Mouse (Mus musculus) 416B (cell line): ENCODE measurements around the gene Glis3.

Source experiments
- DNase-seq: peaks from one replicate; pipeline ENCODE4 v3.0.0; 2011; ENCODE audit warnings: low read depth

Glis3 gene

GRCm38 (mm10) chr19:28655166-28655565 is 24.7 kb downstream of the Glis3 start:
- no peak for DNase-seq

DNA sequence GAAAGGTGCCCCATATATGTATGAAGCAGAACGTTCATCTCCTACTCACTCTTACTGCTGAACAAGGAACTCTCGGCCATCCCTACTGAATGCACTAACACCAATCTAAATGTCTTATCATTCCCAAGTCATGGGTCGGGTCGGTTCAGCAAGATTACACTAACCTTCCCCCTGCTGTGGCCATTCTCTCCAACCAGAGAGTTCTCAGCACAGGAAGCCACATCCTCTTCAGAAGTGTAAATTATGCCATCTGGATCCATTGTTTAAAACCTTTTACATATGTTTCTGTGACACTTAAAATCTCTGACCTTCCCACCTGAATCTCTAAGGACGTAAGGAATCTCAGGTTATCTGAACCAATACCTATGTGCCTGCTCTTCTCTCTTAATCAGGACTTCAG is 29.0 kb downstream of the Glis3 start:
- no peak for DNase-seq

- no peak for DNase-seq
These were observed 30.4 kb downstream of the Glis3 start for GRCm38 (mm10) chr19:28649489-28649888.

- no peak for DNase-seq
These were observed 31.0 kb downstream of the Glis3 start for GRCm38 (mm10) chr19:28648881-28649280.

DNA sequence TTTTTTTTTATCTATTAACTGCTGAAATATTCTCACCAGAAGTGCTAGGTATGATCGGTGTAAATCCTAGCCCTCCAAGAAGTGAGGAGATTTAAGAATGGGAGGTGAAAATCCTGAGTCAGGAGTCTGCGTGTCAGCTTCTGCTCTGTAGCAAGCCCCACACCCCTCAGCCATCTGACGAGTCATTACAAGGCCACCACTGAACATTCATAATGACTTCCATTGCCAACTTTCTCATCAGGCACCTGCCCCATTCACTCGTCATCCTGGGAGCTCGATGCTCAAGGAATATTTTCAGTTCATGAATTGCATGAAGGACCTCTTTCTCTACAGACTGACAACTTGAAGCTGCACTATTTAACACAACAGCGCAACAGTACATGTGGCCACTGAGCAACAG is 32.5 kb downstream of the Glis3 start:
- no peak for DNase-seq

DNA sequence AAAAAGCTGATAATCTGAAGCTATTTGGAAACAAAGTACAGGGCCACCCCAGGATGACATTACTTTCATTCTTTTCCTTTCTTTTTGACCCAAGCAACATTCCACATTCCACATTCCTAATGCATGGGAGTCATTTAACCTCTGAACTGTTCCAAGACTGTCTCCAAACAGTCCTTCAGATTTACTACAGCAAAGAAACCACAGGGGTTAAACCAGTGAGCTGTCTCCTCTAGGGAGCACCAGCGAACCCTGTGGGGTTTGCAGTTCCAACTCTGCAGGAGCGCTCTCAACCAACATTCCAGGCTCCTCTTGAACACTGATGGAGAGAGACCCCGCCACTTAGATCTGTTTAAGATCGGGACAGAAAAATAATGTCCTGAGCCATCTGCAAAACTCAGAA is 33.6 kb downstream of the Glis3 start:
- DNase-seq, result no peak

GRCm38 (mm10) chr19:28640861-28641381 is 39.0 kb downstream of the Glis3 start:
- DNase-seq, result peak; percentile 11

- no peak for DNase-seq
These were observed 43.8 kb downstream of the Glis3 start for GRCm38 (mm10) chr19:28635991-28636553.

DNA sequence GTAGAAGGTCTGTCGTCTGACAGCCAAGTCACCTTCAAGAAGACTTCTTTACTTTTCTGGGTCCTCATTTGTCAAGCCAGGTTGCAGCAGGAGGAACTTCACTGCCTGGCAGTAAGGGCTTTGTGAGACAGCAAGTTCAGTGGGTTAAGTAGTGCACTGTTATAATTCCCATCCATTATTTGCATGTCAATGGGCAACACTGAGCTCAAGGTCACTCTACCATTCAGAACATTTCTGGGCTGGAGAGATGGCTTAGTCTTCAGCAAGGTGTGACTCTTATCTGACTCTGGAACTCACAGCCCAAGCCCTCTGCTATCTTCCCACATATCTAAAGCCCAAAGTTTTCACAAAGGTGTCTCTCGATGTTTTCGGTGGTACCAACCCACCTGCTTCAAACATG is 44.9 kb downstream of the Glis3 start:
- DNase-seq, result no peak

DNA sequence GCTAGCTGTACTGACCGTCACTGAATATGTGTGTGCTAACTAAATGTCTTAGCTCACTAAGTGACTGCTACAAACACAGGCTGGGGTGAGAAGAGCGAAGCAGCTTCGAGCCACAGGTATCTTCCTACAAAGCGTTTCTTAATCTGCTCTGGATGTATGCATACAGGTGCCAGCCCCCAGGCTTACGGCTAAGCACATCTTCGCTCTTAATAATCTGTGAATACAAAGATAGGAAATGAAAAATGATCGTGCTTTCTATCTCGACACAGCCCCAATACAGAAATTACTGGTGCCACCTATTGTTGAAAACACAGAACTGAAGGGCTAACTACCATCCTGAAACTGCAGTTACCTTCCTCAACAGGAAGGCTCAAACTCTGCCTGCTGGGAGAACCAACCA is 51.5 kb downstream of the Glis3 start:
- peak; percentile 39 for DNase-seq

DNA sequence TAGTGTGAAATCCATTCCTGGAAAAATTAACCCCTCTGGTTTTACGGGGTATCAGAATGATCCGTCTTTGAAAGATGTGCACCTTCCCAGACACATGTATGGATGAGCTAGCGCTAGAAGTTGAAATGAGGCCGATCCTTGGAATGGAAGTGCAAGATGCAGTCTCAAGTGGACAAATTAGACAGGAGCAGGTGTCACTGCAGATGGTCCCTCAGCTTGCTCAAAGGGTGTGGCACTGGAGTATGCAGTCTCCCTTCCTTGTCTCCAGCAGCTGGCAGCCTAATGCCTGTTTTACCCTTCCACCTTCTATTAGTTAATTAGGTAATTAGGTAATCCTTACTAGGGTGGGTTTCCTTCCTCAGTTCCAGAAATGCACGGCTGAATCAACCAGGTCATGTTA is 53.7 kb downstream of the Glis3 start:
- no peak for DNase-seq

DNA sequence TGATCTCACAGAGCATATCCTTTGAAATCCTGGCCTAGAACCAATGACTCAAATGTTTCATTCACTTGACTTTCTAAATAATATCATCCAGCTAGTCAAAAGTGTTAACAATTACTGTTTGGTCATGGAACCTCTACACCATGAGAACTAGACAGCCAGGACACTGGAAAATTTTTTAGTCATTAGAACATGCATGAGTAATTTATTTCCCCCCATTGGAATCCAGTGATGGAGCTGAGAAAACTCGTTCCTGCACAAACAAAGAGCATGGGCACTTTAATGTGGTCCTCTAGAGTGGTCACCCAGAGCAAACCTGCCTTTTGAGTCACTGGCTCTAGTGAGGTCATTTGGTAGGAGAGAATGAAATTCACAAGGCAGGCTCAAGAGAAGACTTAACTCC is 55.3 kb downstream of the Glis3 start:
- DNase-seq, result no peak

DNA sequence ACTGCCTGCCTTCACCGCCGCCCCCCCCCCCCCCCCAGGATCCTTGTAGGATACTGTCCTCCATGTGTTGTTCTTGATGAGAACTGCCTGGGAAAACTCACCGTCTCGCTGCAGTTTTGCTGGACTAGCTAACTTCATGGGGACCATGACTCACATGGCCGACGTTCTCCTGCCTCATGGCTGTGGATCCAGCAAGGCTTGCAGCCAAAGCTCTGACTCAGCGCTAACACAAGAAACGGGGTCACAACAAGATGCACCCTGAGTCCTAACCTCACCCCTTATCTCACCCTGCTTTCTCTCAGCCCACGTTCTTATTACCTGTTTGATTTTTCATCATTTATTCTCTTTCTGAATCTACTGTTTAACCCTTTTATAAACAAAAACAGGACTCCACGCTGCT is 56.2 kb downstream of the Glis3 start:
- DNase-seq, result no peak

DNA sequence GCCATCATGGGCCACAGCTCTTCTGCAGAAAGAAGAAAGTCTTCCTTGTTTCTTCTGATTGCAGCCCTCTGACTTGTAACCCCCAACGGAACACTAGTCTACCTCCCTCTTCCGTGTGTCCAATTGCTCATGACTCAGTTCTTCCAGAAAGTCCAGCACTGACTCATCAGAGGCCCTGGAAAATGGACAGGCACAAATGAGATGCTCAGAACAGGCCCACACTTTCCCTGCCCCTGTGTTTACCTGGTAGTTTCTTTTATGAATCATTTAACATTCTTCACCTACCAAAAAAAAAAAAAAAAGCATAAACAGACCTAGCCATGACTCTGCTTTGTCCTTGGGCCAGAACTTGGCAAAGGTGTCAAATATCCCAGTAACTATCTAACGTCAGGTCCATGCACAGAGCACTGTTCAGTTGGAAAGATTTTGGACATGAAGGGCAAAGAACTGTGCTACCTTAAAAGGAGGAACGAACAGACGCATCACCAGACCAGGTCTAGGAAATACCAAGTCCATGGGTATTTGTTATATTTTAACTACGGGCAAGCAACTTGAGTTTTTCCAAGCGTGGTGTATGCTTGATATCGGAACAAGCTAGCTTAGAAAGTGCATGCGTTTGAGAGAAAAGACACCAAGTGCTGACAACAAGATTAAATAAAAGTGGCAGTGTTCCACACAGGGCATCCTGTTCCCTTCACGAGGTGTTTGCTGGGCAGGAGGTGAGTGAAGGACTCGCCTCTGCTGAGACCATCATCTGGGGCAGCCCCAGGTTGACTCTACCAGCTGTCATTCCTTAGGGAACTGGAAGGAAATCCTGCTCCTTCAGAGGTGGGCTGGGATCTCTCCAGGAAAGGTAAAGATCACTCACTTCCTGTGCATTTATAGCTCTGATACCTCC is 58.0 kb downstream of the Glis3 start:
- no peak for DNase-seq

GRCm38 (mm10) chr19:28617736-28618135 is 62.1 kb downstream of the Glis3 start:
- no peak for DNase-seq

DNA sequence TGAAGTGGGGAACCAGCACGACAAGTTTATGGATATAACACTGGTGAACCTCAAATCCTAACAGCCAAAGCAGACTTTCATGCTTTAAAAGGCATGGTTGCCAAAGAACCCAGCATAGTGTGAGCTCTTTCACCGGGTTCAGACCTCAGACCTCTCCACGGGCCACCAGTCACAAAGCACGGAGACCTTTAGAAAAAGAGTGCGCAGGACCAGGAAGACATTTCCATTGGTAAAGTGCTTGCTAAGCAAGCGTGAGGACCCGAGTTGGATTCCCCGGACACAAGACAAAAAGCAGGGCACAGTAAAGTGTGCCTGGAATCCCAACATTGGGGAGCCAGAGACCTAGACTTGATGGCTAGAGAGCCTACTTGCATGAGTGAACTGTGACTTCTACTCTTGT is 62.7 kb downstream of the Glis3 start:
- no peak for DNase-seq

DNA sequence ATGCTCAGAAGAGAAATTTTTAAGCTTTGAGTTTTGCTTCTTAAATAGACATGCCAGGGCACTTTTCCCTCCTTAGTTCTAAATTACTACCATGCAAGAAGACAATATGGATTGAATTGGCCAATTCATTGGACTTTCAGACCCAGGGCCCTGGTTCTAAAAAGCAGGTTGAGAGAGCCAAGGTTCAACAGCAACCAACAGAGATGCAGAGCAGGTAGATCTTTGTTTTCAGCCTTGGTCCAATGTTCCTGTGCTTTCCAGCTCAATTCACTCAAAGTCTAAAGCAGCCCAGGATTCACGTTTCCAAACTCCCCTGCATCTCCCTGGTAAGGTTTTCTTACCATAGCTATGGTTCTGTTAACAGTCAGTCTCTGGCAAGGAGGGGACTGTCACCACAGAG is 63.4 kb downstream of the Glis3 start:
- DNase-seq, result no peak

DNA sequence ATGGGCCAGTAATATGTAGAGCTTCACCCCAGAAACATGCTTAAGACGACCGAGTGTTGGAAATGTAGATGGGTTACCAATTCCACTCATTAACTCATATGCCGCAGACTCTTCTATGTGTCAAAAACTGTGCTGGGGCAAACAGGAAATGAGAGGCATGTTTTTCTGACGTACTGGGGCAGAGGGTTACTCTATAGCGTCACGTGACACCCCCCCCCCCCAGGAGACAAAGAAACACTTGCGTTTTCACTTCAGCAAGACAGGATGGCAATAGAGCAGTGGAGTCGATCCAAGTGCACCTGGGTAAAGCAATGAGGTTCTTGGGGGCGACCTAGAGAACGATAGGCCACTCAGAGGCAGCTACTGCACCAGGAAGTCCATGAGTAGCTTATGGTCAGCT is 67.6 kb downstream of the Glis3 start:
- no peak for DNase-seq

DNA sequence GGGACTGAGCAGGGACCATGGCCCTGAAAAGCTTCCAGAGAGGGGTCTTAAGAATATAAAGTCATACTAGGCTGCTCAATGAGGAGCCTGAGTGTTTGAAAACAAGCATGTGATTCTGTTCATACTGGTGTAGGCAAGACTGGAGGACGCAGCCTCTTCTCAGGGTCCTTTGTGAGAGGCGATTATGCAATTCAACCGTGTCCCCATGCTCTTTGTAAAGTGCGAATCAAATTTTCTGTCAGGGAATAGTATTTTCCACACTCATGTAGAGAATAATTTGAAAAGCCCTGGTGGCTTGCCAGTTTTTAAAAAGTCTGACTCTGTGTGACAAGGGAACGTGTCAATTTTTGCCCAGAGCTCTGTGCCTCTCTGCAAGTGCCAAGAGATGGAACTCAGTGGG is 71.1 kb downstream of the Glis3 start:
- DNase-seq, result no peak

GRCm38 (mm10) chr19:28608277-28608676 is 71.6 kb downstream of the Glis3 start:
- DNase-seq, result no peak

DNA sequence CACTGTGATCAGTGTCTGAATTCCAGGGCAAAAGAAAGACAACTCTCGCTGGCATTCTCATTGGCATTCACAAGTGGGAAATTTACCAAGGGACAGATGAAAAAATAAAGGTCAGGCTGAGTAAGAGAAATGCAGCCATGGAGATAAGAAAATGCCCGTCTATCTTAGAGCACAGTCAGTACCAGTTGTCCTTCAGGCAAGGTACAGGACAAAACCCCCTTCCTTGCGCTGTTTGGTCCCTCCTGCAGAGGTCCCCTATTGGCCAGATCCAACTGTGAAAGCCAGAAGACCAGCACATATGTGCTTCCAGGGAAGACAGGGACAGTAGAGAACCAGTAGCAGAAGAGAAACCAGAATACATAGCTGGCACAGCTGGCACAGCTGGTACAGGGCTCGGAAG is 79.0 kb downstream of the Glis3 start:
- DNase-seq, result no peak

GRCm38 (mm10) chr19:28594215-28594614 is 85.7 kb downstream of the Glis3 start:
- DNase-seq, result no peak

GRCm38 (mm10) chr19:28592981-28593380 is 86.9 kb downstream of the Glis3 start:
- DNase-seq, result no peak
